Mouse (Mus musculus) limb, embryonic 14.5 days (tissue): ENCODE measurements at regions not wholly inside any gene's neighbourhood (a gene's known extent, or its start where the extent isn't known, plus 50 kb on each side); places are given as distances from the start of the nearest gene placed in this dataset.

Experiments used
- ATAC-seq: fragments of 200-750 bp; cut with Nextera tagmentation; 2 replicates; pipeline ENCODE4 v1.8.0; 2017; ENCODE audit warnings: low read depth, moderate number of reproducible peaks, moderate TSS enrichment; ENCODE audit not compliant: low FRiP score
- DNase-seq: peaks from one replicate; pipeline ENCODE4 v3.0.0-alpha.2; 2015; ENCODE audit warnings: low spot score
- H3K27ac ChIP-seq: fragments of 300-500 bp; sonication (generic); replicated peaks from 2 replicates; pipeline ENCODE4 v1.5.1; 2014; ENCODE audit warnings: low read depth, mild to moderate bottlenecking, low read length, moderate library complexity, mixed read lengths
- H3K27me3 ChIP-seq: fragments of 300-500 bp; sonication (generic); 2 replicates; pipeline ENCODE4 v1.6.1; 2014; ENCODE audit warnings: low read length, mixed read lengths; ENCODE audit not compliant: control insufficient read depth, insufficient read depth
- H3K36me3 ChIP-seq: fragments of 300-500 bp; sonication (generic); 2 replicates; pipeline ENCODE4 v1.6.1; 2014; ENCODE audit warnings: mild to moderate bottlenecking, low read length, moderate library complexity, mixed read lengths; ENCODE audit not compliant: control insufficient read depth, insufficient read depth
- H3K4me1 ChIP-seq: fragments of 300-500 bp; sonication (generic); 2 replicates; pipeline ENCODE4 v1.6.1; 2014; ENCODE audit warnings: antibody characterized with exemption, low read length, mixed read lengths; ENCODE audit not compliant: control insufficient read depth, insufficient read depth
- H3K4me2 ChIP-seq: fragments of 300-500 bp; sonication (generic); replicated peaks from 2 replicates; pipeline ENCODE4 v1.6.1; 2014; ENCODE audit warnings: low read depth, mild to moderate bottlenecking, low read length, moderate library complexity; ENCODE audit not compliant: severe bottlenecking
- H3K4me3 ChIP-seq: fragments of 300-500 bp; sonication (generic); replicated peaks from 2 replicates; pipeline ENCODE4 v1.5.1; 2014; ENCODE audit warnings: low read length
- H3K9ac ChIP-seq: fragments of 300-500 bp; sonication (generic); 2 replicates; pipeline ENCODE4 v1.6.1; 2014; ENCODE audit warnings: mild to moderate bottlenecking, low read depth, low read length, moderate library complexity; ENCODE audit not compliant: severe bottlenecking
- H3K9me3 ChIP-seq: fragments of 300-500 bp; sonication (generic); 2 replicates; pipeline ENCODE4 v1.6.1; 2016; ENCODE audit warnings: low read length; ENCODE audit not compliant: control insufficient read depth
- POLR2A ChIP-seq: fragments of 200-500 bp; IDR thresholded peaks from 2 replicates; pipeline ENCODE4 v1.8.0; 2012; ENCODE audit warnings: inconsistent platforms, mild to moderate bottlenecking, moderate library complexity, borderline replicate concordance; ENCODE audit not compliant: insufficient read depth, insufficient read length; ENCODE audit errors: extremely low read depth
- whole genome bisulfite sequencing: fragments of 180-500 bp; shearing (Covaris S2); extraction: QIAGEN DNeasy Blood & Tissue Kit; methylation state at CpG from one replicate; pipeline ENCODE4 v1.1.7; 2014; 5-methylcytosine and 5-hydroxymethylcytosine counted together

- 83% methylated on average over 3 of the region's 3 CpGs for WGBS
- H3K27ac ChIP-seq = no peak overlapping the region
- H3K9me3 ChIP-seq = no peaks in the 10 kb centered on the region
- H3K4me2 ChIP-seq = no peak overlapping the region
- TF ChIP-seq POLR2A = no peak
- no peaks in the 10 kb centered on the region for H3K27me3 ChIP-seq
- H3K9ac ChIP-seq = no peak overlapping the region
- H3K4me1 ChIP-seq = no peaks in the 10 kb centered on the region
- no peak for ATAC-seq
- H3K4me3 ChIP-seq = no peak overlapping the region
- H3K36me3 ChIP-seq = no peaks in the 10 kb centered on the region
- no peak for DNase-seq
Observed at GRCm38 (mm10) chr5:80938791-80939190, 81.1 kb upstream of the Adgrl3 start.

- WGBS = 56% methylated on average over 3 of the region's 3 CpGs
- H3K36me3 ChIP-seq = no peaks in the 10 kb centered on the region
- ATAC-seq = no peak
- DNase-seq = no peak
- H3K27ac ChIP-seq = no peak overlapping the region
- no peak for TF ChIP-seq POLR2A
- H3K4me1 ChIP-seq = no peaks in the 10 kb centered on the region
- H3K4me2 ChIP-seq = no peak overlapping the region
- H3K9me3 ChIP-seq = no peaks in the 10 kb centered on the region
- no peak overlapping the region for H3K9ac ChIP-seq
- H3K4me3 ChIP-seq = no peak overlapping the region
- H3K27me3 ChIP-seq = no peaks in the 10 kb centered on the region
Observed at GRCm38 (mm10) chr5:80951861-80952599, 67.9 kb upstream of the Adgrl3 start.

GRCm38 (mm10) chr5:80952600-80953218 is 67.2 kb upstream of the Adgrl3 start:
- no peak for ATAC-seq
- H3K27ac ChIP-seq = no peak overlapping the region
- H3K9me3 ChIP-seq = no peaks in the 10 kb centered on the region
- no peak overlapping the region for H3K9ac ChIP-seq
- 45% methylated on average over 4 of the region's 4 CpGs for WGBS
- no peaks in the 10 kb centered on the region for H3K4me1 ChIP-seq
- H3K4me2 ChIP-seq = no peak overlapping the region
- no peak overlapping the region for H3K4me3 ChIP-seq
- no peaks in the 10 kb centered on the region for H3K36me3 ChIP-seq
- no peak for TF ChIP-seq POLR2A
- no peaks in the 10 kb centered on the region for H3K27me3 ChIP-seq
- no peak for DNase-seq
